Mouse (Mus musculus) heart, postnatal 25 days (tissue): ENCODE data around the gene Galnt18. TPM values are rescaled to one million over a fixed set of nuclear protein-coding genes. Genes with fewer than 3 reads are reported as not detected.
A peak's percentile ranks its signal among the peaks of the same experiment; 100 is the strongest.

Experiments
- DNase-seq: peaks from one replicate; pipeline ENCODE4 v3.0.0; 2022; ENCODE audit warnings: low spot score
- intact Hi-C: fragments of 180-260 bp; cut with DNase I; formaldehyde crosslinking; loops from one replicate; pipeline ENCODE4 v1.15.1; 2025
- total RNA-seq, 2 experiments: library from RNA; stranded (reverse); gene quantifications; 2 replicates each; pipeline ENCODE4 v1.2.3; 2021

Gene Galnt18
- 10 to 100 TPM; 13.8 to 14.3 TPM for total RNA-seq

GRCm38 (mm10) chr7:111779504-111780242, at the start of gene Galnt18:
TSS of gene Galnt18 (minus strand) at chr7:111779977.
- intact Hi-C loops, result loop anchor here (2.0 to 10.0 kb wide), 5 partner anchors 59 to 595 kb away; no protein-coding TSS in a partner anchor
- DNase-seq, result peak; percentile 92

DNA sequence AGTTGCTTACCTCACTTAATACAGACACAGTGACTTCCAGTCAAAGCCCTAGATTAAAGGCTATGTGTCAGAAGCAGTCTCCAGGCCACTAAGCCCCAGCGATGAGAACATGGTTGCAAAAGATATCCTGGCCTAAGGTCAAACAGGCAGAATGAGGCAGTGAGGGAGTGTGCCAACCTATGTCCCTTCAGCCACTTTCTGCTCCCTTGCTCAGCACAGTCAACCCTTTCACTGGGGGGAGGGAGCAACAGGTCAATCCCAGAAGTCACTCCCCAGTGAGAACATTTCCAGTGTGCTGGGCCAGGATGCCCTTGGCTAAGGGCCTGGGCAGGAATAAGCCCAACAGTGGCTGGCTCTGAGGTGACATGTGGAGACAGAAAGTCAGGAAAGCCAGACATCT, 47.6 kb upstream of the Galnt18 start:
- intact Hi-C loops, result no loop called here
- no peak for DNase-seq

- DNase-seq, result no peak
- intact Hi-C loops, result no loop called here
These were observed 33.3 kb upstream of the Galnt18 start for GRCm38 (mm10) chr7:111813093-111813492.

DNA sequence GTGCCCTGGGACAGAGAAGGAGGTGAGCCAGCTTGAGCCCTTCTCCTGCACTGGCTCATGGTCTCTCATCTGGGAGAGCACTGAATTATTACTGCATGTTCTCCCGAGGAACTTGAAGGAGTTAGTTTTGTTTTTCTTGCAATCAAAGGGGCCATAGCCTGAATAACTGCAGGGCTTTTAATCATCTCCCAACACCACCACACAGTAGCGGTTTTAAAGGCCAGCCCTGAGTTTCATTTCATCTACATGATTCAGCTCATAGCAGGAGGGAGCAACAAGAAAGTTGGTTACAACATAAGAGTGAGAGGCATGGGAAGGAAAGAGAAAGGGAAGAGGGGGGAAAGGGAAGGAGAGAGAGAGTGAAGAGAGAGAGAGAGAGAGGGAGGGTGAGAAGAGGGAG, 31.3 kb upstream of the Galnt18 start:
- DNase-seq, result no peak
- intact Hi-C loops, result no loop called here

DNA sequence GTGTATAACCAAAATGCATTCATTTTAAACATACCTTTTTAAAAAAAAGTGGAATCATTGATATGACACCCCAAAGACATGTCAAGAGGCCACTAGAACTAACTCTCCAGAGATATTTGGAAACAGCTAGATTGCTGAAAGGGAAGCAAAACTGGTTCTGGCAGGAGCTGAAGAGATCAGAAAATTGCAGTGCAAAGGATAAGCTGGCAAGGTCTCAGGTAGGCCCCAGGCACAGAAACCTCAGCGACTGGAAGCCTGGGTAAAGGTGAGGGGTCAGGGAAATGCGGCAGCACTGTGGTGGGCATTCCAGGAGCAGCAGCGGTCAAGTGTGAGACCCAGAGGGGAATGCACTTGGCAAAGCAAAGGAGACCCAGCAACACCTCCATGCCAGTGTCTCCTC, 30.0 kb upstream of the Galnt18 start:
- DNase-seq, result no peak
- intact Hi-C loops, result no loop called here

GRCm38 (mm10) chr7:111806083-111806482, 26.3 kb upstream of the Galnt18 start:
- intact Hi-C loops, result no loop called here
- no peak for DNase-seq

- DNase-seq, result no peak
- intact Hi-C loops, result no loop called here
These were observed 24.9 kb upstream of the Galnt18 start for GRCm38 (mm10) chr7:111804646-111805045.

- intact Hi-C loops, result no loop called here
These were observed 21.0 kb upstream of the Galnt18 start for GRCm38 (mm10) chr7:111800785-111801184.

DNA sequence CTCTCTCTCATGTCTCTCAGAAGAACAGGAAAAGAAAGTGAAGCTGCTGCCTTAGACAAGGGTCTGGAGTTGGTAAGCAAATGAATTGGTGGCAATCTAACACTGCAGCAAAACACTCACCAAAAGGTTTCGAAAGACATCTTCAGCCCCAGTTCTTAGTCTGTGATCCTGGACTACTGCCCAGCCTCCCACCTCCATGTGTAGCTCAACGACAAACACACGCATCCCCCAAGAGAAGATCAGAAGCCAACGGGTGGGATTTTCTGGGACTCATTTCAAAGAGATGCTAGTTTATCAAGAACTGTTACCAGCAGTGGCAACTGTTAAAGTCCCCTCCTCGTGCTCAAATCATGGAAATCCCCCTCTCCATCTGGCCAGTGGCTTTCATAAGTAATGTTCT, 20.3 kb upstream of the Galnt18 start:
- no peak for DNase-seq
- intact Hi-C loops, result no loop called here

More at GRCm38 (mm10) chr7:111800785-111801184, 21.0 kb upstream of the Galnt18 start:
- no peak for DNase-seq

DNA sequence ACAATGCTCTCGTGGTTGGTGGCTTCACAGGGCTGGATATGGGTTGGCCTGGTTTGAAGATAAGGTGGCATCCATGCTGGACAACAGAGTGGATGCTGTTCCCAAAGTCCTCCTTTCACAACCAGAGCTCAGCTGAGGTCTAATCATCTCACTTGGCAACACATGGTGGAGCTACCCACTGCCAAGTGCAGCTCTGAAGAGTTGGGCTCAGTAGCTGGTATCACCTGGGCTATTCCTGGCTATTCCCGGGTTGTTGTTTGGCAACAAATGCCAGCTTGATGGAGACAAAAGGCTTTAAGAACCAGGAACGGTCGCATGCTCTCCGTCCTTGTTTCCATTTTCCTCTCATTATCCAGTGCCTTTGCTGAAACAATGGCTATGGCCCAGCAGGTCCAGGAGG, 19.2 kb upstream of the Galnt18 start:
- DNase-seq, result no peak
- intact Hi-C loops, result loop anchor here (10.0 kb wide), 1 partner anchor 554 kb away; no protein-coding TSS in a partner anchor

DNA sequence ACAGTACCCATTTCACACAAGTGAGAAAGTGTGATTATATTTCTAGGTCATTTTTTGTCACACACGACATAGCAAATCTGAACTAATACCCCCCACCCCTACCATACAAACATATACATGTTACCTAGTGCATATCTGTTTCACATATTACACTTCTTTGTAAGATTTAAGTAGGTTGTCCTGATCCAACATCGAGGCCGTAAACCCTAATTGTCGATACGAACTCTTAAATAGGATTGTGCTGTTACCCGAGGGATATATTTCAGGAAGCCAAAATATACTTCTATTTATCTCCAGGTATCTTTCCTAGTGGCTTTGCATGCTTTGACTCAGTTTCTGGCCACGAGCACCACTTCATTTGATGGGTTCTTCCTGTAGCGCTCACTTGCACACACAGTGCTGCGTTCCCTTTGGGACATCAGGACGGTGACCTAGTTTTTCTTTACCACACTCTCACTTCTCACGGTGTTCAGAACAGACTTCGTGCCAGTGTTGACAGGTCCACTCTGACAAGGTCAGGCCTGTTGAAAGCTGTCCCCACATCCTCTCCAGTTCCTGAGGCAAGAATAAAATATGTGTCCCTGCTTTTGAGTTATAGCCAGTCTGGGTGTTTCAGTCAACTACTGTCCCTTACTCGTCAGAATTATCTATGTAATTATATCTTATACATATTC, 17.7 kb upstream of the Galnt18 start:
- intact Hi-C loops, result loop anchor here (10.0 kb wide), 1 partner anchor 553 kb away; no protein-coding TSS in a partner anchor
- DNase-seq, result no peak

DNA sequence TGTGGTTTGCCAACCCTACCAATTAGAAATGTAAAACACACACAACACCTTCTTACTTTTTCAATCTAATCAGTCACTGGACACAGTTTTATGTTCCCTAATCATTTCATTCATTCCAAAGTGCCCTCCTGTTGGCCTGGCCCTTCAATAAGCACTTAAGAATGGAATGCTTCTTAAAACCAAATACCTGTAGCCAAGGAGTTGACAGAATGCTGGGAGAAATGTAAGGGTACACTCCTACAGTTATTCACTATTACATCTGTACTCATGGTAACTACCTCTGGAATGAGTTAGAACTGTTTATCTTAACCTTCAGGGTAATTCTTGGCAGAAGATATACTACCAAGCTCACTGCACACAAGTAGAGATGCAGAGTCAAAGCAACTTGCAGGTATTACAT, 15.3 kb upstream of the Galnt18 start:
- intact Hi-C loops, result loop anchor here (10.0 kb wide), 1 partner anchor 550 kb away; no protein-coding TSS in a partner anchor

GRCm38 (mm10) chr7:111792154-111792553, 12.4 kb upstream of the Galnt18 start:
- intact Hi-C loops, result loop anchor here (10.0 kb wide), 1 partner anchor 547 kb away; no protein-coding TSS in a partner anchor

More for the DNA sequence above, 15.3 kb upstream of the Galnt18 start:
- no peak for DNase-seq

DNA sequence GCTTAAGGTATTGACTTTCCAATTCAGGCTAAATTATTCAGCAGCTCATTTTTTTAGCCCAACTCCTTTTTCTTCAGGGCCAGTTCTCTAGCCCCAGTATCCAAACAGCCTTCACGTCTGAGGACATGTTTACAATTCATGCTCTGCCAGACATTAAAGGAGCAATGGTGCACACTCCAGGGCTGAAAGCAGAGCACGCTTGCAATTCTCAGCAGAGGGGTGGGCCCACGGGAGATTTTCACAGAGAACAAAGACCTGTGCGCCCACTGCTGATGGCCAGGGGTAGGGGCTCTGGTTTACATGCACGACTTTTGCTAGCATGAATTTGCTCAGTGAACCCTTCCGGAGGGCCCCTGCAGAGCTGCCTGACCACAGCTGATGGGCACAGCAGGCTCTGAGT, 11.6 kb upstream of the Galnt18 start:
- intact Hi-C loops, result loop anchor here (10.0 kb wide), 1 partner anchor 547 kb away; no protein-coding TSS in a partner anchor
- DNase-seq, result no peak

More at GRCm38 (mm10) chr7:111792154-111792553, 12.4 kb upstream of the Galnt18 start:
- DNase-seq, result no peak

- intact Hi-C loops, result loop anchor here (10.0 kb wide), 1 partner anchor 603 kb away; no protein-coding TSS in a partner anchor
- DNase-seq, result no peak
These were observed 8.1 kb upstream of the Galnt18 start for GRCm38 (mm10) chr7:111787921-111788320.

DNA sequence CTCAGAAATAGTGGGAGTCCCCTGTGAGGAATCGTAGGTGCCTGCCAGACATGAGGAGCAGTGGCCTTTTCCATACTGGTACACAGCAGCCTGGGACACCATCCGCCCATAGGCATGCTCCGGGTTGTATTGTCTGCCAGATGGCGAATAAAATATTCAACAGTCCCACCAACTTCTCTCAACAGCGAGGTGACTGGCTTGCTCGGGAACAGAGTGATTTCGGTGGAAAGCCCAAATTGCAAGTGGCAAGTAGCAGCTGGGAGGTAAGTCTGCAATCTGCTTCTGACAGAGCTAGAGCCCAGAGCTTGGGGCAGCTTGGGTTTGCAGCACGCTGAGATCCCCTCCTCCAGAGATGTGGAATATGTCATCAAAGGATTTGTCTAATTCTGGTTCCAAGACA, 5.7 kb upstream of the Galnt18 start:
- intact Hi-C loops, result loop anchor here (10.0 kb wide), 1 partner anchor 601 kb away; no protein-coding TSS in a partner anchor
- no peak for DNase-seq

GRCm38 (mm10) chr7:111782126-111782525, 2.3 kb upstream of the Galnt18 start:
- peak; percentile 21 for DNase-seq
- intact Hi-C loops, result loop anchor here (2.0 to 10.0 kb wide), 3 partner anchors 75 to 597 kb away; no protein-coding TSS in a partner anchor

DNA sequence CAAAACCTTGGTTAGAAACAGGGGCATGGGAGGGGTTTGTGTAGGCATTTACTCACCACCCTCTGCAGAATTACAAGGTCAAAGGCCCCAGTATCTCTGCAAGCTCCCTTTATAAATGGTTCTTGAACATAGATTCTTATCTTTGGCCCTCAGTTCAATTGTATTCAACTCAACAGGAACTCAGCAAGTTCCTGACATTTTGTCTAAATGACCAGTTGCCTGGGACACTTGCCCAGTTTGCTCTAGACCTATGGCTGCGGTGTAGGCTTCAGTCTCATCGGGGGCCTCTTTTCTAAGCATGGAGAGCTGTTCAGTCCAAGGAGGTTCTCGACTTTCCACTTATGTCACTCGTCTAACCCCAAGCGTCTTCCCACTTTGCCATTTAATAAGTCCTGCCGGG, 1.5 kb upstream of the Galnt18 start:
- intact Hi-C loops, result loop anchor here (2.0 to 10.0 kb wide), 3 partner anchors 76 to 597 kb away; no protein-coding TSS in a partner anchor
- DNase-seq, result no peak

- no peak for DNase-seq
- intact Hi-C loops, result loop anchor here (2.0 to 5.0 kb wide), 2 partner anchors 58 to 297 kb away; no protein-coding TSS in a partner anchor
These were observed 831 bp downstream of the Galnt18 start for GRCm38 (mm10) chr7:111778789-111779503.

DNA sequence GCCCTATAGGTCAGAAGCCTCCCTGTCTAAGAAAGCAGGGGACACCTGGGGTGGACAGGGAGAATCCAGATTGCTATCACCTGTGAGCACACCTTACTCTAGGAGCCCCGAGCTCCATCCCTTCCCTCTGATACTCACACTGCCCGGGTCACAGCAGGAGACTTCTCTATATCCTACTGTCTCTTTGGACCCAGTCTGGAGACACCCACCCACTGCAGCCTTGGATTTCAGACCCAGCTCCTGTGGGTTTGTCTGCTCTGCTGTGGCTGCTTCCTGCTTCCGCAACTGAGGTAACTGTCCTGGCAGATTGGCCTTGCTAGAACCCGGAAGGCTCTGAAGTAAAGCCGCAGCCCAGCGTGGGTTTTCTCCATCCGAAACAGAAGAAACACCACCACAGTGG, 1.6 kb downstream of the Galnt18 start:
- no peak for DNase-seq
- intact Hi-C loops, result loop anchor here (2.0 to 5.0 kb wide), 2 partner anchors 57 to 296 kb away; no protein-coding TSS in a partner anchor
